Mouse (Mus musculus): Measurements from ENCODE around the gene Grap. TPM values are rescaled to one million over a fixed set of nuclear protein-coding genes. Genes with fewer than 3 reads are reported as not detected.

Grap gene
- polyA plus RNA-seq, 1 experiment from 2014 or later = 7.1 TPM

GRCm38 (mm10) chr11:61701696-61702095 is 48.6 kb downstream of the Grap start:
- peaks cover 5% of the 10 kb centered on the region; the same call in 1 of the 2 replicates for H3K36me3 ChIP-seq
- no peak overlapping the region for H3K4me2 ChIP-seq (replicated peaks)
- 86% methylated on average over 5 of the region's 5 CpGs for WGBS
- no peaks in the 10 kb centered on the region for H3K27me3 ChIP-seq (replicated peaks)
- no peak overlapping the region for H3K9ac ChIP-seq
- no peaks in the 10 kb centered on the region for H3K9me3 ChIP-seq
- H3K4me3 ChIP-seq (replicated peaks) = no peak overlapping the region
- peaks cover 7% of the 10 kb centered on the region; the same call in 1 of the 2 replicates for H3K4me1 ChIP-seq (replicated peaks)
- no peak for ATAC-seq
- no peak overlapping the region for H3K27ac ChIP-seq

GRCm38 (mm10) chr11:61702494-61702893 is 49.4 kb downstream of the Grap start:
- no peaks in the 10 kb centered on the region for H3K9me3 ChIP-seq
- no peak for ATAC-seq
- H3K4me2 ChIP-seq (replicated peaks) = no peak overlapping the region
- no peak overlapping the region for H3K9ac ChIP-seq
- H3K27ac ChIP-seq = no peak overlapping the region
- H3K4me3 ChIP-seq (replicated peaks) = no peak overlapping the region
- peaks cover 7% of the 10 kb centered on the region; the same call in 1 of the 2 replicates for H3K4me1 ChIP-seq (replicated peaks)
- peaks cover 5% of the 10 kb centered on the region; the same call in 1 of the 2 replicates for H3K36me3 ChIP-seq
- WGBS = 92% methylated on average over 5 of the region's 5 CpGs
- H3K27me3 ChIP-seq (replicated peaks) = no peaks in the 10 kb centered on the region

DNA sequence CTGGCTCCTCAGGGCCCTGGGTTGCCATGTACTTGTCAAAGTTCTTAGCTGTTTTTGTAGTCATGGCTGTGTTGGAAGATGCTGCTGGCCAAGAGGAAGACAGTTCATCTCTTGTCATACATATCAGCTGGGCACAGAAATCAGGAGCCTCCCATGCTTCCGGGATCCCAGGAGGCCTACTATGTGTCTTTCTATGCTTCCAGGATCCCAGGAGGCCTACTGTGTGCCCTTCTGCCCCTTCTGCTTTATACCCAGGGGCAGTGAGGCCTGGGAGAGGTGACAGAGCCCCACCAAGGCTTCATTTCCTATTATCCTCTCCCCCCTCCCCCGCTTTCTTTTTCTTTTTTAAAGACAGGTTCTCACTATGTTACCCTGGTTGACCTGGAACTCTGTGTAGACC is 52.5 kb downstream of the Grap start:
- no peaks in the 10 kb centered on the region for H3K27me3 ChIP-seq (replicated peaks)
- no peak overlapping the region for H3K9ac ChIP-seq
- WGBS = 87% methylated on average over 2 of the region's 2 CpGs
- no peak overlapping the region for H3K4me2 ChIP-seq (replicated peaks)
- no peak for ATAC-seq
- no peak overlapping the region for H3K4me3 ChIP-seq (replicated peaks)
- H3K9me3 ChIP-seq = no peaks in the 10 kb centered on the region
- no peaks in the 10 kb centered on the region for H3K4me1 ChIP-seq (replicated peaks)
- peaks cover 5% of the 10 kb centered on the region; the same call in 1 of the 2 replicates for H3K36me3 ChIP-seq
- no peak overlapping the region for H3K27ac ChIP-seq

GRCm38 (mm10) chr11:61706232-61706631 is 53.2 kb downstream of the Grap start:
- 63% methylated on average over 4 of the region's 4 CpGs for WGBS
- ATAC-seq = no peak
- Histone ChIP-seq H3K36me3 (peaks cover 5% of the 10 kb centered on the region; the same call in 1 of the 2 replicates), H3K9me3 (no peaks in the 10 kb centered on the region), H3K4me2 (replicated peaks) (no peak overlapping the region), H3K9ac (no peak overlapping the region), H3K27me3 (replicated peaks) (no peaks in the 10 kb centered on the region), H3K27ac (no peak overlapping the region), H3K4me1 (replicated peaks) (no peaks in the 10 kb centered on the region), H3K4me3 (replicated peaks) (no peak overlapping the region)

- Histone ChIP-seq H3K4me3 (replicated peaks) (no peak overlapping the region), H3K9ac (no peak overlapping the region), H3K36me3 (no peaks in the 10 kb centered on the region), H3K4me1 (replicated peaks) (no peaks in the 10 kb centered on the region), H3K4me2 (replicated peaks) (no peak overlapping the region), H3K9me3 (no peaks in the 10 kb centered on the region), H3K27ac (no peak overlapping the region), H3K27me3 (replicated peaks) (no peaks in the 10 kb centered on the region)
- 71% methylated on average over 3 of the region's 3 CpGs for WGBS
- no peak for ATAC-seq
These were observed 55.9 kb downstream of the Grap start for GRCm38 (mm10) chr11:61708928-61709327.

DNA sequence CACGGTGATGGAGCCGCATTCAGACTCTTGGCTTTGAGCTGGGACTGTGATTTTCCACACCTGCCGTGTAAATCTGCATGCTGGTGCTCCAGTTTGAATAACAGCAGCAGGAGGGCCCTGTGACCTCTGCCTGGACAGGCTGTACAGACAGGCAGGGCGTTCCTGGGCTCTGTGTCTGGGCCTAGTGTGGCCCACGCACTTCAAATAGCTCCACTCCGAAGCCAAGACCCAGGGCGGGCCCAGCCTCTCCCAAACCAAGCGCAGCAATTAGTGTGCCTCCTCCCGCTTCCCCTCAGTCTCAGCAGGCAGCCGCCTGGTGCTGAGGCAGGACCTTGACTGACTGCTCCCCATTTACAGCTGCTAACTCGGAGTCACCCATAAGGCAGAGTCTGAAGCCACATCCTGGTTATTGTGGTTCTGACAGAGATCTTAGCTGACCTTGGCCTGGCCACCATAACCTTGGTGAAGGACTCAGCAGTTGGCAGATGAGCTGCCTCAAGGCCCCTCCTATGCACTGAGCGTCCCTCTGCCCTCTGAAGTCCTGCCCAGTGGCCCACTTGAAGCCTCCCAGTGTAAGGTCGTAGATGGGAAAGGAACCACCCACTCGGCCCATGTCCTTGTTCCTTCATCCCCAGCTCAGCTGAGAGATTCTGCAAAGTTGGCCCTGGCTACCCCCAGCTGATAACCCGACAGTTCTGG is 60.2 kb downstream of the Grap start:
- no peaks in the 10 kb centered on the region for H3K36me3 ChIP-seq
- H3K9ac ChIP-seq = no peak overlapping the region
- H3K27me3 ChIP-seq (replicated peaks) = no peaks in the 10 kb centered on the region
- H3K4me3 ChIP-seq (replicated peaks) = no peak overlapping the region
- no peak for ATAC-seq
- H3K4me2 ChIP-seq (replicated peaks) = no peak overlapping the region
- no peaks in the 10 kb centered on the region for H3K9me3 ChIP-seq
- H3K27ac ChIP-seq = no peak overlapping the region
- no peaks in the 10 kb centered on the region for H3K4me1 ChIP-seq (replicated peaks)
- WGBS = 65% methylated on average over 15 of the region's 15 CpGs

GRCm38 (mm10) chr11:61714346-61715117 is 61.5 kb downstream of the Grap start:
- Histone ChIP-seq H3K9me3 (no peaks in the 10 kb centered on the region), H3K27ac (no peak overlapping the region), H3K4me1 (replicated peaks) (no peaks in the 10 kb centered on the region), H3K9ac (no peak overlapping the region), H3K4me2 (replicated peaks) (no peak overlapping the region), H3K4me3 (replicated peaks) (no peak overlapping the region), H3K36me3 (no peaks in the 10 kb centered on the region), H3K27me3 (replicated peaks) (no peaks in the 10 kb centered on the region)
- 46% methylated on average over 11 of the region's 11 CpGs for WGBS
- ATAC-seq = peak; percentile 86

- H3K4me1 ChIP-seq (replicated peaks) = no peaks in the 10 kb centered on the region
- H3K4me3 ChIP-seq (replicated peaks) = no peak overlapping the region
- no peaks in the 10 kb centered on the region for H3K36me3 ChIP-seq
- 68% methylated on average over 6 of the region's 6 CpGs for WGBS
- H3K27ac ChIP-seq = no peak overlapping the region
- H3K9me3 ChIP-seq = no peaks in the 10 kb centered on the region
- no peaks in the 10 kb centered on the region for H3K27me3 ChIP-seq (replicated peaks)
- no peak overlapping the region for H3K4me2 ChIP-seq (replicated peaks)
- H3K9ac ChIP-seq = no peak overlapping the region
- ATAC-seq = no peak
These were observed 62.1 kb downstream of the Grap start for GRCm38 (mm10) chr11:61715130-61715529.

- no peak for ATAC-seq
- Histone ChIP-seq H3K9ac (no peak overlapping the region), H3K36me3 (no peaks in the 10 kb centered on the region), H3K4me1 (replicated peaks) (no peaks in the 10 kb centered on the region), H3K4me2 (replicated peaks) (no peak overlapping the region), H3K27ac (no peak overlapping the region), H3K9me3 (no peaks in the 10 kb centered on the region), H3K4me3 (replicated peaks) (no peak overlapping the region), H3K27me3 (replicated peaks) (no peaks in the 10 kb centered on the region)
- 71% methylated on average over 5 of the region's 5 CpGs for WGBS
These were observed 64.9 kb downstream of the Grap start for GRCm38 (mm10) chr11:61717990-61718389.

- no peak overlapping the region for H3K27ac ChIP-seq
- WGBS = 50% methylated on average over 3 of the region's 3 CpGs
- H3K4me2 ChIP-seq (replicated peaks) = no peak overlapping the region
- H3K4me3 ChIP-seq (replicated peaks) = no peak overlapping the region
- H3K4me1 ChIP-seq (replicated peaks) = no peaks in the 10 kb centered on the region
- no peaks in the 10 kb centered on the region for H3K27me3 ChIP-seq (replicated peaks)
- no peak overlapping the region for H3K9ac ChIP-seq
- no peaks in the 10 kb centered on the region for H3K9me3 ChIP-seq
- ATAC-seq = no peak
- H3K36me3 ChIP-seq = no peaks in the 10 kb centered on the region
These were observed 66.3 kb downstream of the Grap start for GRCm38 (mm10) chr11:61719387-61719786.

DNA sequence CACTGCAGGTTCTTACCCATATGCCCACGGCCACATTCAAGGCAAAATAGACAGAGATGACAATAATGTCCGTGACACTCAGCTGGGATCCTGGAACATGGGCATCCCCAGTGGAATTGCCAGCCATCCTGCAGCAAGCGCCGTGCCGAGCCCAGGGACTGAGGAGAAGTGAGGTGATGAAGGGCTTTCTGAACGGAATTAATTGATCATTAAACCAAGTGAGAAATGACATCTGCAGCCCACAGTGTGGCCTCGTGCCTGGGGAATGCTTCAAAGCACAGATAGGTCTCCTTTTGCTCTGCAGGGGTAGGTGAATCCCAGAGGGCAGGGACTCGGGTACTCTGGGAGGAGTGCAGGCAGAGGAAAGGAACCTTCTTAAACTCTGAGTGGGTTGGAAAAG is 66.8 kb downstream of the Grap start:
- ATAC-seq = no peak
- Histone ChIP-seq H3K36me3 (no peaks in the 10 kb centered on the region), H3K4me2 (replicated peaks) (no peak overlapping the region), H3K9ac (no peak overlapping the region), H3K9me3 (no peaks in the 10 kb centered on the region), H3K4me3 (replicated peaks) (no peak overlapping the region), H3K4me1 (replicated peaks) (no peaks in the 10 kb centered on the region), H3K27me3 (replicated peaks) (no peaks in the 10 kb centered on the region), H3K27ac (no peak overlapping the region)
- WGBS = 75% methylated on average over 8 of the region's 8 CpGs

GRCm38 (mm10) chr11:61720636-61721035 is 67.6 kb downstream of the Grap start, which contains the start of gene Slc5a10:
Gene Slc5a10, minus strand, starts transcription at chr11:61720826.
- Histone ChIP-seq H3K4me3 (replicated peaks) (no peak within 1 kb of the TSS), H3K9me3 (no peaks in the 10 kb centered on the region), H3K9ac (no peak within 1 kb of the TSS), H3K36me3 (no peaks in the 10 kb centered on the region), H3K27ac (no peak within 1 kb of the TSS), H3K27me3 (replicated peaks) (no peaks in the 10 kb centered on the region), H3K4me1 (replicated peaks) (no peaks in the 10 kb centered on the region), H3K4me2 (replicated peaks) (no peak within 1 kb of the TSS)
- no peak for ATAC-seq
- 79% methylated on average over 3 of the region's 3 CpGs for WGBS

Measured in intestine, embryonic 15.5 days (tissue).